Mouse (Mus musculus) thymus, adult 2 months (tissue): ENCODE measurements around the gene Uqcc2. TPM values are rescaled to one million over a fixed set of nuclear protein-coding genes. Genes with fewer than 3 reads are reported as not detected.

ENCODE experiments used
- DNase-seq: peaks from one replicate; pipeline ENCODE4 v3.0.0; 2021
- H3K27ac ChIP-seq: fragments of 200-500 bp; 2 replicates; pipeline ENCODE4 v1.5.1; 2012; ENCODE audit warnings: low read length, control low read depth; ENCODE audit not compliant: control insufficient read depth, insufficient read depth
- H3K27me3 ChIP-seq: fragments of 200-500 bp; 2 replicates; pipeline ENCODE4 v1.6.1; 2012; ENCODE audit warnings: mild to moderate bottlenecking, low read length, moderate library complexity, mixed read lengths; ENCODE audit not compliant: control insufficient read depth, insufficient read depth
- H3K36me3 ChIP-seq: fragments of 200-500 bp; 2 replicates; pipeline ENCODE4 v1.6.1; 2012; ENCODE audit warnings: mild to moderate bottlenecking, low read length, moderate library complexity; ENCODE audit not compliant: control insufficient read depth, insufficient read depth
- H3K4me1 ChIP-seq: fragments of 200-500 bp; replicated peaks from 2 replicates; pipeline ENCODE4 v1.6.1; 2012; ENCODE audit warnings: low read length; ENCODE audit not compliant: control insufficient read depth, insufficient read depth
- H3K4me3 ChIP-seq: fragments of 200-500 bp; 2 replicates; pipeline ENCODE4 v1.5.1; 2012; ENCODE audit warnings: mild to moderate bottlenecking, low read length, control low read depth, moderate library complexity; ENCODE audit not compliant: control insufficient read depth, insufficient read depth
- CTCF ChIP-seq: fragments of 200-500 bp; IDR thresholded peaks from 2 replicates; pipeline ENCODE4 v1.5.1; 2012; ENCODE audit warnings: mild to moderate bottlenecking, control low read depth, low read length, moderate library complexity, borderline replicate concordance; ENCODE audit not compliant: control insufficient read depth, poor library complexity, insufficient read depth; ENCODE audit errors: extremely low read depth
- POLR2A ChIP-seq: fragments of 200-500 bp; IDR thresholded peaks from 2 replicates; pipeline ENCODE4 v1.6.1; 2012; ENCODE audit warnings: mild to moderate bottlenecking, low read length, control low read depth, moderate library complexity; ENCODE audit not compliant: control insufficient read depth, poor library complexity, insufficient read depth; ENCODE audit errors: extremely low read depth
- WGBS: fragments of 180-500 bp; shearing (Covaris S2); methylation state at CpG from one replicate; pipeline ENCODE4 v1.1.7; 2018; 5-methylcytosine and 5-hydroxymethylcytosine counted together
- polyA plus RNA-seq: library from polyadenylated mRNA; depleted of rRNA; stranded (reverse); fragments of >200 nt; gene quantifications from 2 replicates; pipeline ENCODE4 v1.2.3, GENCODE M21; 2012

Gene Uqcc2
- polyA plus RNA-seq, 1 experiment = 152 TPM

DNA sequence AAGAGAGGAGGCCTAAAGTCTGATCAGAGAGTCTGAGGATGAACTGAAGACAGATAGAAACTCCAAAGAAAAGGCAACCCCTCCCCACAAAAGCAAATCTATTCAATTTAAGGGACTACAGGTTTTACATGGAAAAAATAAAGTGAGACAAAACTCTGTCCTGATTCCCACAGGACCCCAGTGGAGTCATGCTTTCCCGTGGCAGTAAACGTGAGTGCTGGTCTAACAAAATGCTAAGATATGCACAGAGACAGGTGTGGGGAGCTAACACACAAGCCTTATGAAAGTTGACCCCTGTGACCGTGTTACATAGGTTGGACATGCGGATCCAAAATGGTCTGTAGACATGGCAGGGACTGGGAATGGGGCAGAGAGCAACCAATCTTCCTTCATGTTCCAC is 43.0 kb upstream of the Uqcc2 start:
- WGBS = 96% methylated on average over 4 of the region's 4 CpGs
- H3K4me1 ChIP-seq = peaks cover 16% of the 10 kb centered on the region; the same call in 1 of the 2 replicates
- TF ChIP-seq POLR2A = no peak
- TF ChIP-seq CTCF = no peak
- no peak overlapping the region for H3K4me3 ChIP-seq
- H3K27me3 ChIP-seq = no peaks in the 10 kb centered on the region
- no peaks in the 10 kb centered on the region for H3K36me3 ChIP-seq
- H3K27ac ChIP-seq = no peak overlapping the region
- DNase-seq = no peak

DNA sequence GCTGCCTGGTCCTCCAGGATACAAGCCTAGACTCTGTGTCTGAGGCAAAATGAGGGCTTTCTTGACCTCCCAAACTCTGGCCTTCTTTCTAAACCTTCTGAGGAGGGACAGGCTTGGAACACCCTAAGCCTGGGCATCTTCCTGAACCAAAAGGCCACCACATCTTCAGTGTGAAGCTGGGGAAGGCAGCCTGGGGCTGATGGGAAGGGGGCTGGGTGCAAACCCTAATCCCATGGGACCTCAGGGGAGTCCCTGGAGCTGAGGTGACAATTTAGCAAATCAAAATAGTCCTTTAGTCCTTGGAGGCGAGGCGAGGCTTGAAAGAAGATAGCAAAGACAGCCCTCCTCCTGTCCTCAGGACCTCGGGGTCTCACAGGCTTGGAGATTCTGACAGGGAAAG is 42.6 kb upstream of the Uqcc2 start:
- no peak for DNase-seq
- Histone ChIP-seq H3K4me3 (no peak overlapping the region), H3K36me3 (no peaks in the 10 kb centered on the region), H3K4me1 (peaks cover 16% of the 10 kb centered on the region; the same call in 1 of the 2 replicates), H3K27ac (no peak overlapping the region), H3K27me3 (no peaks in the 10 kb centered on the region)
- WGBS = 99% methylated on average over 3 of the region's 3 CpGs
- TF ChIP-seq POLR2A = no peak
- TF ChIP-seq CTCF = no peak

DNA sequence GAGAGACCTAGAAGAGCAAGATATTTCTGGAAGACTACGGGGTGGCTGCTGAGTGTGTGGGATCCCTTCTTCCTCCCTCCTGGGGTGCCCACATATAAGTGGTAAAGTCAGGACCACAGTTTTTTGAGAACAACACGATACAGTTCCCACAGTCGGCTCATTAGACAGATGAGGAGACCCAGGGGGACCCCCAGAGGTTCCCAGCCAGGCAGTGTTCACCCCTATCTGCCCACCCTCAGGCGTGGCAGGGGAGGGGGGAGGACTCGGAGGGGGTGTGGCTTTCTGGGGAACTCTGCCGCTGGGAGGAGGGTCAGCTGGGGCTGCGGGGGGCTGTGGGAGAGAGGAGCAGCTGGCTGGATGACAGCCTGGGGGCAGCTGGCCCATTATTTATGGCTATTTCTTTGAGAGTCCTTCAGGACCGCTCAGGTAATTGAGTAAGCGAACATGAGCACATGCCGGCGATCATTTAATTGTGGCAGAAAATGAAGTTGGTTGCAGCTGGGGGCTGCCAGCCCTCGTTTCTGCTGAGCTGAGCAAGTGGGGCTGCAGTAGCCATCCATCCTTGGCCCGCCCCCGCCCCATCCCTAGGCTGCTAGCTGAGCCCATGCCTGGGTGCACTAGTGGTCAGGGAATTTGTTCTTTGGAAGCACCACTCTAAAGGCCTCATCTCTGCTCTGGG is 41.6 kb upstream of the Uqcc2 start:
- no peak for DNase-seq
- 52% methylated on average over 14 of the region's 14 CpGs for WGBS
- Histone ChIP-seq H3K4me1 (peaks cover 16% of the 10 kb centered on the region; the same call in 1 of the 2 replicates), H3K36me3 (no peaks in the 10 kb centered on the region), H3K27me3 (no peaks in the 10 kb centered on the region), H3K4me3 (no peak overlapping the region), H3K27ac (no peak overlapping the region)
- TF ChIP-seq POLR2A (no peak), CTCF (no peak)

DNA sequence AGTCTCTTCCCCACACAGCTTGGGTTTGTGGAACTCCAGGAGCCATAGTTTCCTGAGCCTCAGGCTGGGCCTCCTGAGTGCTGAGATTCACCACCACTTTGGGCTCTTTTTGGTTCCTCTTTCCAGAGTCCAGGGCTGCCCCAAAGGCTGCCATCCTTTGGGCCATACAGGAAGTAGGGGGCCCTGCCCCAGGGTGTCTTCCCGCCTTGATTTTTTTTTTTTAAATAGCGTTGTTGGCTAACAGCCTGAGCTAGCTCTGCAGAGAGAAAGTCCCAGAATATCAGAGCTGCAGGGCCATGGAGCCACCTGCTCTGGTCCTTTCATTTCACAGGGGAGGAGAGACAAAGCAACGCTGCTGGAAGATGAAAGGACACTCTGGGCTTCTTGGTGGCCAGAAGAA is 40.0 kb upstream of the Uqcc2 start:
- Histone ChIP-seq H3K4me3 (no peak overlapping the region), H3K27ac (no peak overlapping the region), H3K4me1 (peaks cover 7% of the 10 kb centered on the region; the same call in 1 of the 2 replicates), H3K27me3 (no peaks in the 10 kb centered on the region), H3K36me3 (no peaks in the 10 kb centered on the region)
- DNase-seq = no peak
- 19% methylated on average over 3 of the region's 3 CpGs for WGBS
- TF ChIP-seq CTCF = no peak
- no peak for TF ChIP-seq POLR2A

DNA sequence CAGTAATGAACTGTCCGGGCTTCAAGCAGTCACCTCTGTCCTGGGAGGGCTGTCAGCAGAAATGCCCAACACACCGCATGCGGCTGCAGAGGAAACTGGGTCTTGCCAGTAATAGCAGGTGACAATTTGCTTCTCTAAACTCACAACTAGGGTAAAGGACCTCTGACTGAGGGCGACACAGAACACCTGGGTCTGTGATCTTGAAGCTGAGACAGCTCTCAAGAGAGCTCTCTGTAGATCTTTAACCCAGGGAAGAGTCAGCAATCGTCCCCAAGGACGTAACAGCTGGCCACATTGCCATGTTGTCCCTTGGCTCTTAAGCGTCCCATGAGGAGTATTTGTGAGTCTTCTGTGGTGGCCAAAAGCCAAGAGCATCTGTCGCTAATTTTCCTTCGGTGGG is 38.7 kb upstream of the Uqcc2 start:
- Histone ChIP-seq H3K4me1 (peaks cover 7% of the 10 kb centered on the region; the same call in 1 of the 2 replicates), H3K36me3 (no peaks in the 10 kb centered on the region), H3K4me3 (no peak overlapping the region), H3K27me3 (no peaks in the 10 kb centered on the region), H3K27ac (no peak overlapping the region)
- TF ChIP-seq CTCF (no peak), POLR2A (no peak)
- WGBS = 71% methylated on average over 9 of the region's 9 CpGs
- no peak for DNase-seq

DNA sequence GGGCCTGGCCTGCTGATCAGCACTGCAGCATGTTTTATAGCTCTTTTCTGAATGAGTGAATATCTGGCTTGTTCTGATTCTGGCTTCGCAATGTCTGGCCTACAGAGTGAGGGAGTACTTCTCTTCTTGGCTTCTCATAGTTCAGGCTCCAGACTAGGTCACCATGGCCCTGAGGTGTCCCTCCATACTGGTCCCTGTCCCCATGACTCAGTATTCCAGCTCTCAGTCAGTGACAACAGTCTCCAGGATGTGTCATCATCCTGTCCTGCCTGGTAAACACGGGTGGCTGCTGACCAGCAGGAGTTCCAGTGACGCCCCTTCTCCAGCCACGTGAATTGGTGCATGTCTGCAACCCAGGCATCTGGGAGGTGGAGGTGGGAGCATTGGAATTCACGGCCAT is 37.4 kb upstream of the Uqcc2 start:
- no peak for DNase-seq
- WGBS = 88% methylated on average over 5 of the region's 5 CpGs
- no peak overlapping the region for H3K27ac ChIP-seq

More for the DNA sequence above, 37.4 kb upstream of the Uqcc2 start:
- no peaks in the 10 kb centered on the region for H3K27me3 ChIP-seq
- TF ChIP-seq POLR2A (no peak), CTCF (no peak)
- no peaks in the 10 kb centered on the region for H3K36me3 ChIP-seq
- H3K4me1 ChIP-seq = peaks cover 7% of the 10 kb centered on the region; the same call in 1 of the 2 replicates
- H3K4me3 ChIP-seq = no peak overlapping the region
